Mouse (Mus musculus): Measurements from ENCODE around the gene Cdh4.

- TF ChIP-seq GATA1 (IDR thresholded peaks at IDR 0.05; ENCODE audit: borderline replicate concordance, low read length) = no peak
- no peak for TF ChIP-seq FLI1 (IDR thresholded peaks at IDR 0.05; ENCODE audit: low read length)
These were observed 42.5 kb upstream of the Cdh4 start for GRCm38 (mm10) chr2:179399645-179400249.
